Mouse (Mus musculus): ENCODE measurements at regions not wholly inside any gene's neighbourhood (a gene's known extent, or its start where the extent isn't known, plus 50 kb on each side); places are given as distances from the start of the nearest gene placed in this dataset.
"Not testable (repeated sequence)": the region's sequence is repeated elsewhere in the genome, so short reads cannot be mapped to it uniquely, and the experiment has no call there.

DNA sequence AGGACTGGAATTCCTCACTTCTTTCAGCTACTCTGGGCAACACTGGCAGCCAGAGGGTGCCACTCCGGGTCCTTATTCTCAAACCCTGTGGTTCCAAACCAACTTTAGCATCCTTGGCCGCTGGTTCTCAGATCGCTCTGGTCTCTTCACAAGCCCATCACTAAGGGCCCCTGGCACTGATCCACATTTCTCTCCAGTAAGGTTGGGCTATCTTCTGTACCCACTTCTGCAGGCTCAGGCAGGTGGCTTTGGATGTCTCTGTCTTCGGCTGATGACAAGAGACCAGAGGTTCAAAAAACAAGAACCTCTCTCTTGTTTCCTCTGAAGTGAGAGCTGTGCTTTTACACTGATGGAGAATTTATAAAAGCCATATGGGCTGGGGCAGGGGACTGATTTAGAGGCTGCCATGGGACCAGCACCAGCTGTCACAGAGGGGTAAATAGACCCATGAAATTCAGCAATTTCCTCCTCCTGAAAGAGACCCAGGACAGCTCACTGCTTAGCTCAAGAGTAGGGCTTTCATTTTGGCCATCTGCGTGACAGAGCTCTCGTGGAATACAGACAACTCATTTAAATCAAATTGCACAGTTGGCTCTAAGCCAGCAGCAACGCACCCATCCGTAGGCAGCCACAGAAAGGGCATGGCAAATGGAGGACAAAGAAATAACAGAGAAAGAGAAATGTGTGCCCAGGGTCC lies 54.3 kb upstream of the Dynlt1c start:
- not testable (repeated sequence) for H3K4me2 ChIP-seq; H3K9me3 ChIP-seq; H3K4me3 ChIP-seq (replicated peaks); H3K36me3 ChIP-seq (replicated peaks); H3K9ac ChIP-seq; H3K27me3 ChIP-seq; H3K4me1 ChIP-seq; H3K27ac ChIP-seq
- ATAC-seq (ENCODE audit: low FRiP score), result peak; percentile 88
- WGBS, result no CpG with 5 or more reads among the region's 8 CpGs

GRCm38 (mm10) chr17:6547937-6548336 lies 53.5 kb upstream of the Dynlt1c start:
- H3K27ac ChIP-seq; H3K4me1 ChIP-seq; H3K9ac ChIP-seq; H3K27me3 ChIP-seq; H3K4me2 ChIP-seq; H3K36me3 ChIP-seq (replicated peaks); ATAC-seq (ENCODE audit: low FRiP score); H3K9me3 ChIP-seq; H3K4me3 ChIP-seq (replicated peaks): not testable (repeated sequence)
- WGBS, result no CpG with 5 or more reads among the region's 6 CpGs
